Mouse (Mus musculus) liver, embryonic 16.5 days (tissue): Measurements from ENCODE around the gene Pim3. TPM values are rescaled to one million over a fixed set of nuclear protein-coding genes. Genes with fewer than 3 reads are reported as not detected.
A peak's percentile ranks its signal among the peaks of the same experiment; 100 is the strongest.
"Not testable (repeated sequence)": the region's sequence is repeated elsewhere in the genome, so short reads cannot be mapped to it uniquely, and the experiment has no call there.

Experiments used
- ATAC-seq: fragments of 200-750 bp; cut with Nextera tagmentation; 2 replicates; pipeline ENCODE4 v1.8.0; 2017; ENCODE audit warnings: low read depth, mild to moderate bottlenecking, moderate number of reproducible peaks, moderate library complexity
- H3K27ac ChIP-seq: fragments of 300-500 bp; sonication (generic); 2 replicates; pipeline ENCODE4 v1.5.1; 2014; ENCODE audit warnings: mild to moderate bottlenecking, low read length
- H3K27me3 ChIP-seq: fragments of 300-500 bp; sonication (generic); 2 replicates; pipeline ENCODE4 v1.6.1; 2014; ENCODE audit warnings: low read depth, low read length, mixed read lengths; ENCODE audit not compliant: control insufficient read depth, insufficient read depth
- H3K36me3 ChIP-seq: fragments of 300-500 bp; sonication (generic); 2 replicates; pipeline ENCODE4 v1.6.1; 2014; ENCODE audit warnings: mild to moderate bottlenecking; ENCODE audit not compliant: control insufficient read depth, insufficient read depth
- H3K4me1 ChIP-seq: fragments of 300-500 bp; sonication (generic); 2 replicates; pipeline ENCODE4 v1.6.1; 2014; ENCODE audit warnings: low read depth, low read length, mixed read lengths; ENCODE audit not compliant: control insufficient read depth
- H3K4me2 ChIP-seq: fragments of 300-500 bp; sonication (generic); 2 replicates; pipeline ENCODE4 v1.6.1; 2014; ENCODE audit warnings: low read depth, low read length, mixed read lengths
- H3K4me3 ChIP-seq: fragments of 300-500 bp; sonication (generic); 2 replicates; pipeline ENCODE4 v1.5.1; 2014; ENCODE audit warnings: low read depth, mild to moderate bottlenecking, low read length
- H3K9ac ChIP-seq: fragments of 300-500 bp; sonication (generic); 2 replicates; pipeline ENCODE4 v1.6.1; 2014; ENCODE audit warnings: low read depth, low read length
- H3K9me3 ChIP-seq: fragments of 300-500 bp; sonication (generic); replicated peaks from 2 replicates; pipeline ENCODE4 v1.6.1; 2016; ENCODE audit warnings: low read length; ENCODE audit not compliant: control insufficient read depth
- WGBS: fragments of 180-500 bp; shearing (Covaris S2); extraction: QIAGEN DNeasy Blood & Tissue Kit; methylation state at CpG from one replicate; pipeline ENCODE4 v1.1.7; 2014; ENCODE audit not compliant: insufficient replicate concordance; 5-methylcytosine and 5-hydroxymethylcytosine counted together
- polyA plus RNA-seq: library from polyadenylated mRNA; unstranded; fragments of >200 nt; fragmentation: Nextera tagmentation; extraction: Ambion mirVana; gene quantifications from 2 replicates; pipeline ENCODE4 v1.2.1, GENCODE M21; 2015

Gene Pim3
- 23.9 and 33.8 TPM in 2 replicates for polyA plus RNA-seq

- no peaks in the 10 kb centered on the region for H3K9me3 ChIP-seq
- ATAC-seq: peak; percentile 83
- H3K27me3 ChIP-seq: no peaks in the 10 kb centered on the region
- H3K4me3 ChIP-seq: peak within 1 kb of the TSS; percentile 68
- peak within 1 kb of the TSS; percentile 86 for H3K4me2 ChIP-seq
- peaks cover 35% of the 10 kb centered on the region for H3K4me1 ChIP-seq
- under 1% methylated on average over 106 of the region's 107 CpGs for WGBS
- peaks cover 6% of the 10 kb centered on the region for H3K36me3 ChIP-seq
- peak within 1 kb of the TSS; percentile 77 for H3K9ac ChIP-seq
- H3K27ac ChIP-seq: peak within 1 kb of the TSS; percentile 85
Measured at GRCm38 (mm10) chr15:88861772-88862622, at the start of gene Pim3. Pim3 (plus strand) TSS chr15:88862186.

DNA sequence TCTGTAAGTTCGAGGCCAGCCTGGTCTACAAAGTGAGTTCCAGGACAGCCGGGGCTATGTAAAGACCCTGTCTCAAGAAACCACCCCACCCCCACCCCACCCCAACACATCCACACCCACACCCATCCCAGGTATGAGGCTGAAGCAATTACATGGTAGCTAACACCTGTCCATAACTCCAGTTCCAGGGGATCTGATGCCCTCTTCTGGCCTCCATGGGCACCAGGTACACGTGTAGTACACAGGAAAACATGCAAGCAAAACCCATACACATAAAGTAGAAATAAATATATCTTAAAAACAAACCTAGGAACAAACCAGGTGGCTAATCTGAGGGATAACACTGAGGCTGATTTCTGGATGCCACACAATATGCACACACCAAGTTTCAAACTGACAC is 48.7 kb upstream of the Pim3 start:
- Histone ChIP-seq H3K36me3 (0 out of 2 replicates have a peak, but pooled peaks cover 2% of the 10 kb centered on the region), H3K4me3 (no peak overlapping the region), H3K9ac (no peak overlapping the region), H3K27me3 (no peaks in the 10 kb centered on the region), H3K4me2 (no peak overlapping the region), H3K4me1 (no peaks in the 10 kb centered on the region), H3K9me3 (no peaks in the 10 kb centered on the region), H3K27ac (no peak overlapping the region)
- no peak for ATAC-seq
- 79% methylated on average over 3 of the region's 3 CpGs for WGBS

DNA sequence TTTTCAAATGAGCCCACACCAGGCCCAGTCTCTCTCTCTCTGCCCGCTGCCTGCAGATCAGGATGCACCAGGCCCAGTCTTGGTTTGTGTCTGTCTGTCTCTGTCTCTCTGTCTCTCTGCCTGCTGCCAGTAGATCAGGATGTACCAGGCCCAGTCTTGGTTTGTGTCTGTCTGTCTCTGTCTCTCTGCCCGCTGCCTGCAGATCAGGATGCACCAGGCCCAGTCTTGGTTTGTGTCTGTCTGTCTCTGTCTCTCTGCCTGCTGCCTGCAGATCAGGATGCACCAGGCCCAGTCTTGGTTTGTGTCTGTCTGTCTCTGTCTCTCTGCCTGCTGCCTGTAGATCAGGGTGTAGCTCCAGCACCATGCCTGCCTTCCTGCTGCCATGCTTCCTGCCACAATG is 48.1 kb upstream of the Pim3 start:
- not testable (repeated sequence) for H3K4me1 ChIP-seq, H3K4me2 ChIP-seq, ATAC-seq, H3K4me3 ChIP-seq, H3K27me3 ChIP-seq, H3K9me3 ChIP-seq, H3K36me3 ChIP-seq, H3K27ac ChIP-seq, H3K9ac ChIP-seq
- 81% methylated on average over 2 of the region's 2 CpGs for WGBS

GRCm38 (mm10) chr15:88814411-88815047 is 47.5 kb upstream of the Pim3 start:
- Histone ChIP-seq H3K9me3 (no peaks in the 10 kb centered on the region), H3K27ac (no peak overlapping the region)
- no peak for ATAC-seq

GRCm38 (mm10) chr15:88815196-88815700 is 46.7 kb upstream of the Pim3 start:
- H3K9me3 ChIP-seq: no peaks in the 10 kb centered on the region
- no peak overlapping the region for H3K27ac ChIP-seq
- no peak overlapping the region for H3K4me3 ChIP-seq
- H3K36me3 ChIP-seq: 0 out of 2 replicates have a peak, but pooled peaks cover 2% of the 10 kb centered on the region
- peaks cover 4% of the 10 kb centered on the region for H3K4me1 ChIP-seq
- WGBS: 42% methylated on average over 6 of the region's 6 CpGs
- H3K4me2 ChIP-seq: no peak overlapping the region
- ATAC-seq: no peak
- H3K27me3 ChIP-seq: no peaks in the 10 kb centered on the region
- no peak overlapping the region for H3K9ac ChIP-seq

More at GRCm38 (mm10) chr15:88814411-88815047, 47.5 kb upstream of the Pim3 start:
- Histone ChIP-seq H3K4me1 (no peaks in the 10 kb centered on the region; the same call in 1 of the 2 replicates), H3K36me3 (0 out of 2 replicates have a peak, but pooled peaks cover 2% of the 10 kb centered on the region), H3K4me3 (no peak overlapping the region), H3K9ac (no peak overlapping the region), H3K27me3 (no peaks in the 10 kb centered on the region), H3K4me2 (no peak overlapping the region)
- WGBS: 88% methylated on average over 11 of the region's 11 CpGs

- Histone ChIP-seq H3K36me3 (peaks cover 10% of the 10 kb centered on the region), H3K27me3 (no peaks in the 10 kb centered on the region), H3K4me3 (peak within 1 kb of the TSS; percentile 92), H3K9me3 (no peaks in the 10 kb centered on the region), H3K4me2 (peak within 1 kb of the TSS; percentile 96), H3K9ac (peak within 1 kb of the TSS; percentile 90), H3K4me1 (peaks cover 16% of the 10 kb centered on the region), H3K27ac (peak within 1 kb of the TSS; percentile 78)
- peak; percentile 99 for ATAC-seq
- under 1% methylated on average over 88 of the region's 88 CpGs for WGBS
Measured at GRCm38 (mm10) chr15:88819026-88819905, 42.7 kb upstream of the Pim3 start, which contains the start of the genes Alg12 and Creld2. Alg12 (minus strand) TSS chr15:88819318. Creld2 (plus strand) TSS chr15:88819646.

DNA sequence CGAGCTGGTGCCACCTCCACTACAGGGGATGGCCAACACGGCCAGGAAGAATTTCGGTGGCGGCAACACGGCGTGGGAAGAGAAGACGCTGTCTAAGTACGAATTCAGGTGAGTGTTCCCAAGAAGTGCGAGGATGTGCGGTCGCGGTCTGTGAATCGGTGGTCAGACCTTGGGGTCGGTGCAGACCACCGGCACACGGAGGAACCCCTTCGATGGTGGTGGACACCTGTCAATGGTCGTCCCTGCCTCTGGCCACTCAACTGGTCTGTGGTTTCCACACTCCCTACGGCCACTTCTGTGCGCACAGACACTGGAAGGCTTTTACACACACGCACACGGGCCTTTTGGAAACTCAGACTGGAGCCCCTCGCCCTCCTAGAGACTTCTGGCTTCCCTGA is 42.1 kb upstream of the Pim3 start:
- Histone ChIP-seq H3K4me3 (peak overlapping the region; percentile 92), H3K4me2 (peak overlapping the region; percentile 96), H3K4me1 (peaks cover 16% of the 10 kb centered on the region), H3K27me3 (no peaks in the 10 kb centered on the region), H3K9me3 (no peaks in the 10 kb centered on the region), H3K36me3 (peaks cover 11% of the 10 kb centered on the region), H3K9ac (peak overlapping the region; percentile 90), H3K27ac (no peak overlapping the region)
- under 1% methylated on average over 23 of the region's 23 CpGs for WGBS
- ATAC-seq: no peak

DNA sequence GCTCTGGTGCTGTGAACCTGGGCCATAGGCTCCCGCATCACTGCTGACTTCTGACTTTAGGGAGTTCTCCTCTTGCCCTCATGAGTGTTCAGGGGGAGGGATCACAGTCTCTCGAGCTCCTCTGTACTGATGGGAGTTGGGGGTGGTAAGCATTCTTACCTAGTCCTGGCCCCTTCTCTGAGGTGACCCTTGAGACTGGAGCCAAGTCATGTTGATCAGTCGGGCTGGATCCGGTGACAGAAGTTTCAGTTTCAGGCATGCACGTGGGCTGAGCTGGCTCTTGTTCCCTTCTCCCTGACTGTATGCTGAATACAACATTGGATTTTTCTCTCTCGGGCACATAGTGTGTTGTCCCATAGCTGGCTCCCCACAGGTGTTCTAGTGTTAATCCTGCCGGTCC is 40.6 kb upstream of the Pim3 start:
- ATAC-seq: no peak
- no peak overlapping the region for H3K27ac ChIP-seq
- peaks cover 16% of the 10 kb centered on the region for H3K4me1 ChIP-seq
- no peak overlapping the region for H3K4me2 ChIP-seq
- peaks cover 9% of the 10 kb centered on the region for H3K36me3 ChIP-seq
- H3K27me3 ChIP-seq: no peaks in the 10 kb centered on the region
- H3K4me3 ChIP-seq: no peak overlapping the region
- no peaks in the 10 kb centered on the region for H3K9me3 ChIP-seq
- H3K9ac ChIP-seq: no peak overlapping the region
- WGBS: 78% methylated on average over 7 of the region's 7 CpGs
